Mouse (Mus musculus): ENCODE measurements at regions not wholly inside any gene's neighbourhood (a gene's known extent, or its start where the extent isn't known, plus 50 kb on each side); places are given as distances from the start of the nearest gene placed in this dataset.

- no peak for DNase-seq
- no peak overlapping the region for H3K4me3 ChIP-seq
- H3K27ac ChIP-seq: no peak overlapping the region
- intact Hi-C loops (cut with DNase I): no loop called here
- no peak for TF ChIP-seq CTCF (IDR thresholded peaks at IDR 0.05)
These were observed 190.7 kb downstream of the Bcl2l11 start for GRCm38 (mm10) chr2:128316516-128316915.

- DNase-seq: no peak
- H3K27ac ChIP-seq: no peak overlapping the region
- no peak for TF ChIP-seq CTCF (IDR thresholded peaks at IDR 0.05)
- no peak overlapping the region for H3K4me3 ChIP-seq
- intact Hi-C loops (cut with DNase I): no loop called here
These were observed 192.4 kb downstream of the Bcl2l11 start for GRCm38 (mm10) chr2:128318266-128318665.

DNA sequence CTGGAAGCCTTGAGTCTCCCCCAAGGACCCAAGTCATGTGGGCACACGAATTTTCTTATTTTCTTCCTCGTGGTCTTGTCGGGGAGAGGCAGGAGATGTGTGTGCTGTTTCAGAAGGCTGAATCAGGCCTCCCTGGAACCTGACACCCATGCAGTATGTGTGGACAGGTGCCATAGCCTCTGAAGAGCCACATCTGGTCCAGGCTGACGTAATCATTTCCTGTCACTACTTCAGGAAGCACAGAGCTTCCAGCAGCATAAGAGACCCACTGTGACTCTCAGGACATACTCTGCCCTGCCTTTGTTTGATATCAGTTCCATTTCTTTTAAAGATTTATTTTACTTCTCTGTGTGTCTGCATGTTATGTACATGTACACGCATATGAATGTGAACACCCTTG lies 193.1 kb downstream of the Bcl2l11 start:
- peak overlapping the region; percentile 46; the same call in 1 of the 2 replicates for H3K27ac ChIP-seq
- intact Hi-C loops (cut with DNase I): no loop called here
- DNase-seq: peak; percentile 71
- H3K4me3 ChIP-seq: no peak overlapping the region
- no peak for TF ChIP-seq CTCF (IDR thresholded peaks at IDR 0.05)

DNA sequence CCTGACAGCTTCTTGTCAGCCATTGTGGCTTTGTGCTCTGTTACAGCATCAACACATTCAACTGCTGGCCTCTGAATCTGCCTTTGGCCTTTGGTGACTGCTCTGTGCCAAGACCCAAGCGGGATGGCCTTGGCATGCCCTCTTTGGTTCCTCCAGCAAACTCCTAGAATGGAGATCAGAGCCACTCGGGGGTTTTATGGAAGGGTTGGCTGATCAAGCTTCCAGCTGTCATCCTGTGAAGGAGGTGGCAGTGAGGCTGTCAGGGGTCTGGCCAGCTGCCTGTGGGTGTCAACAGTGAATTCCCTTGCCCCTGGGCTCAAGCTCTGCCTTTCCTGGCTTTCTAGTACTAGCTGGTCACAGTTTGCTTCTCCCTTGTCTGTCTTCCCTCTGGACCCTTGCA lies 195.6 kb downstream of the Bcl2l11 start:
- no peak for TF ChIP-seq CTCF (IDR thresholded peaks at IDR 0.05)
- intact Hi-C loops (cut with DNase I): no loop called here
- Histone ChIP-seq H3K4me3 (no peak overlapping the region), H3K27ac (peak overlapping the region; percentile 43)
- DNase-seq: peak; percentile 70

DNA sequence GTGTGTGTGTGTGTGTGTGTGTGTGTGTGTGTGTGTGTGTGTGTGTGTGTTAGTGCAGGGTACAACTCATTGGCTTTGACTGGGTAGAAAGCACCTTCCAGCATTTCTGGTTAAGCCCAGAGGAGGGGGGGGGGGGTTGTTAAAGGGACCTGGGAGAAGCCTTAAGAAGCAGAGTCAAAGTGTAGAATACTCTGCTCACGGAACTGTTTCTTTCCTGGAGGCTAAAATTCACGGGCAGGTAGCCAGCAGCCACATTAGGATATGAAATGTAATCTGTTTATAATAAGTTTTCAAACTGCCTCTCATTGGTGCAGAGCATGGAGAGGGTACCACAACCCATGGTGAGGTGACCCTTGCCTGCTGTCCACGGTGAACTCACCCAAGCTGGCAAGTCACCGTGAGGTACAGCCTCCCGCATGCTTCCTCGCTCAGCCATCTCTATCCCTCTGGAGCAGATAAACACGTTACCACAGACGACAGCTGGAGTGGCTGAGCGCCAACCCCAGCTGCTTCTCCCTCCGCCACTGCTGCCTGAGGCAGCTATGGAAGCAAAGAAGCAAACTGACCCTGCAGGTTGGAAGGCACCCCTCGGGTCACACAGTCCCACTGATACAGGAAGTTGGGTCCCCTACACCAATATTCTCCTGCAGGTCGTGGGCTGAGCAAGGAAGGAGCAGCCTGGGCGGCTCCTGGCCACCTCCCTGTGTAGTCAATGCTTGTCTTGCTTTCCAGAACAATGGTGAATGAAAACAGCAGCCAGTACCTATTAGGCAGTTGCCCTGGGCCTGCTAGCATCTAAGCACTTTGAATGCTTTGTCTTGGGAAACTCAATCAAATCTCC lies 198.6 kb downstream of the Bcl2l11 start:
- intact Hi-C loops (cut with DNase I): no loop called here
- DNase-seq: peak; percentile 82
- H3K4me3 ChIP-seq: peak overlapping the region; percentile 43
- H3K27ac ChIP-seq: peak overlapping the region; percentile 53; the same call in 1 of the 2 replicates
- TF ChIP-seq CTCF (IDR thresholded peaks at IDR 0.05): no peak

- no peak for TF ChIP-seq CTCF (IDR thresholded peaks at IDR 0.05)
- no peak for DNase-seq
- intact Hi-C loops (cut with DNase I): no loop called here
- Histone ChIP-seq H3K27ac (peak overlapping the region; percentile 53; the same call in 1 of the 2 replicates), H3K4me3 (no peak overlapping the region)
These were observed 199.2 kb downstream of the Bcl2l11 start for GRCm38 (mm10) chr2:128325097-128325421.

GRCm38 (mm10) chr2:128325456-128325855 lies 199.6 kb downstream of the Bcl2l11 start:
- Histone ChIP-seq H3K27ac (no peak overlapping the region), H3K4me3 (no peak overlapping the region)
- TF ChIP-seq CTCF (IDR thresholded peaks at IDR 0.05): no peak
- intact Hi-C loops (cut with DNase I): no loop called here
- DNase-seq: no peak

DNA sequence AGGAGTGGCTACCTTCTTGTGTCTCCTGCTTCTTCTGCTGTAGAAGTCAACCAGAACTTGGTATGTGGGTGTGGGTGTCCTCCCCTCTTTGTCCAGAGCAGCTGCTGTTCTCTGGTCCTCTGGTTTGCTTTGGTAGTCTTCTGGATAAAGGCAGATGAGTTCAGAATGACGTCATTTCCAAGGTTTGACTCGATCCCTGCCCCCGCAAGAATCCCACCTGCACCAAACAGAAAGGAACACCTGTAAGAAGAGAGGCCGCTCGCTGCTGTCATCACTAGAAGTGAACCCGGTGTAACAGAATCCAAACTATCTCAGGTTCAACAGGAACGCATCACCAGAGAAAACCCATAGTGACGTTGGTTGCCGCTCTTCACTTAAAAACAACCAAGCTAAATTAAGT lies 205.0 kb downstream of the Bcl2l11 start:
- no peak for TF ChIP-seq CTCF (IDR thresholded peaks at IDR 0.05)
- H3K27ac ChIP-seq: no peak overlapping the region
- H3K4me3 ChIP-seq: no peak overlapping the region
- DNase-seq: no peak
- intact Hi-C loops (cut with DNase I): no loop called here

- TF ChIP-seq CTCF (IDR thresholded peaks at IDR 0.05): no peak
- Histone ChIP-seq H3K27ac (no peak overlapping the region), H3K4me3 (no peak overlapping the region)
- DNase-seq: no peak
- intact Hi-C loops (cut with DNase I): no loop called here
These were observed 205.4 kb downstream of the Bcl2l11 start for GRCm38 (mm10) chr2:128331275-128331674.

DNA sequence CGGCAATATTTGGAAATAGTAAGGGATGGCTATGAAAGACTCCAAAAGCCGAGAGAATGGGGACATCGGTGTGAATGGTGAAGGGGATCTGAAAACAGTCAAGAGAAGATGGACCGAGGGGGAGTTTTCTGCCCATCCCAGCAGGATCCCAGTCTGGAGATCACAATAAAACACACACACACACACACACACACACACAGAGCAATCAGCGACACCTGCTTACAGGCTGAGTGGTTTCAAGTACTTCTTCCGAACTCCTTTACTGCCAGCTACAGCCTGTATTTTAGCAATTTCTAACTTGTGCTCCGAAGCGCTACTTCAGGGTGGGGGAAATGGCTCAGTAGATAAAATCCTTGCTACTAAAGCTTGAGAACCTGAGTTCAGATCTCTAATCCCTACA lies 205.8 kb downstream of the Bcl2l11 start:
- intact Hi-C loops (cut with DNase I): no loop called here
- DNase-seq: no peak
- TF ChIP-seq CTCF (IDR thresholded peaks at IDR 0.05): no peak
- H3K27ac ChIP-seq: no peak overlapping the region
- H3K4me3 ChIP-seq: no peak overlapping the region

DNA sequence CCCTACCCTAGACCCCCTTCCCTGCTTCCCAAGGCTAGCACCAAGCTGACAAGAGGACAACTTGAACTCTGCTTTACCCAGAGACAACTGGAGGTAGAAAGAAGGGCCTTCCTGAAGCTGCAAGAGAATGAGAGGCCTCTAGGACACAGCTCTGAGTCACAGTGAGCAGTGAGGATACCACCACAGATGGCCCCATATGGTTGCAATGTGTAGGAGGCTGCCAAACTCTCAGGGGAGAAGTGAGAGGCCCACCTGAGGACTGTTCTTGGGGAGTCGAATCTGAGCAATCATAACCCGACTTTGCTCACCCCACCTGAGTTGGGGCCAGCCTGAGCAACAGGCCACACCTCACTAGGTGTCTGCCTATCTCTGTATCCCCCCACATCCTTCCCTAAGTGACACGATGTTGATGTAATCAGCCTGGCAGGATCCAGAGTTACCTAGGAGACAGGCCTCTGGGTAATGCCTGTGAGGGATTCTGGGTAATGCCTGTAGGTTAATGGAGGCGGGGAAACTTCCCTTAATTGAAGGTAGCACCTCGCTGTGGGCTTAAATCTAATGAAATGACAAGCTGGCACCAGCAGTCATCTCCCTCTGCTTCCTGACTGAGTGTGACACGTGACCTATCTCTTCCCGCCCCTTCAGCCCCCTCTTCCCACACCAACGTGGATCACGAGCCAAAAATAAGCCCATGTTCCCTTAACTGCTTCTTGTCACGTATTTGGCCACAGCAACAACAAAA lies 207.7 kb downstream of the Bcl2l11 start:
- no peak for DNase-seq
- intact Hi-C loops (cut with DNase I): no loop called here
- no peak for TF ChIP-seq CTCF (IDR thresholded peaks at IDR 0.05)
- no peak overlapping the region for H3K27ac ChIP-seq
- H3K4me3 ChIP-seq: no peak overlapping the region

- H3K4me3 ChIP-seq: no peak overlapping the region
- intact Hi-C loops (cut with DNase I): no loop called here
- TF ChIP-seq CTCF (IDR thresholded peaks at IDR 0.05): no peak
- no peak overlapping the region for H3K27ac ChIP-seq
- DNase-seq: no peak
These were observed 208.3 kb downstream of the Bcl2l11 start for GRCm38 (mm10) chr2:128334143-128334470.

GRCm38 (mm10) chr2:128334757-128335500 lies 209.1 kb downstream of the Bcl2l11 start:
- intact Hi-C loops (cut with DNase I): no loop called here
- Histone ChIP-seq H3K4me3 (no peak overlapping the region), H3K27ac (no peak overlapping the region)
- DNase-seq: no peak
- no peak for TF ChIP-seq CTCF (IDR thresholded peaks at IDR 0.05)

All from gastrocnemius, adult 2 months (tissue).